Mouse (Mus musculus): ENCODE measurements around the gene Ube2c.

The Ube2c gene

DNA sequence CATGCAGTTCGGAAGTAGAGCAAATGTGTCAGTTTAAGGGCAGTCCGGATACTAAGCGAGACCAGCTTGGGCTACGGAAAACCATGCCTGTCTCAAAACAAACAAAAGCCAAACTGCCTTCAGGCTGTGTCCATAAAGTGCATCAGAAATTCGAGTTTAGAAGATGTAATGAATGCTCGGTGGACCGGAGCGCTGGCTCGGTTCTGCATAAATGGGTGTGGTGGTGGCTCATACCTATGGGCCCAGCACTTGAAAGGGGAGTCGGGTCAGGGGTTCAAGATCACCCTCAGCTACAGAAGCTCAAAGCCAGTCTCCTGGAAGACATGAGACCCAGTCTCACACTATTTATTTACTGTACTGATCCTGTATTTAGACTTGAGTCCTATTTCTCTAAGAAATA lies 18.1 kb downstream of the Ube2c start:
- no peak for DNase-seq (ENCODE audit: low read depth)

DNA sequence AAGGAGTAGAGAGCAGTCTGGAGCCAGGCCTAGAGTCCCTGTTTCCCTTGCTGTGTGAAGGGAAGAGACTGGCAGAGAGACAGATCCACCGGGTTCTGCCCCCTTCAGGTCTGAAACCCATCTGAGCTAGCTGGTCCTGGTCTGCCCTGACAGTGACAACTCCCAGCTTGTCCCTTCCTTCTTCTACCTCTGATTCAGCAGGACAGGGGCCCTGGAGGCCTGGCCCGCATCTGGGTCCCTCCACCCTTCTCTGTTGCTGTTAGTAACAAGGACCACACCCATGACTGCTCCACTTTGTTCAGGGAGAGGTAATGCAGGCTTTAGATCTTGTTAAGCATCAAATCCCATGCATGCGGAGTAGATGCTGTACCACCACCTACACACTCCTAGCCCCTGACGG lies 18.7 kb downstream of the Ube2c start:
- no peak for DNase-seq (ENCODE audit: low read depth)

DNA sequence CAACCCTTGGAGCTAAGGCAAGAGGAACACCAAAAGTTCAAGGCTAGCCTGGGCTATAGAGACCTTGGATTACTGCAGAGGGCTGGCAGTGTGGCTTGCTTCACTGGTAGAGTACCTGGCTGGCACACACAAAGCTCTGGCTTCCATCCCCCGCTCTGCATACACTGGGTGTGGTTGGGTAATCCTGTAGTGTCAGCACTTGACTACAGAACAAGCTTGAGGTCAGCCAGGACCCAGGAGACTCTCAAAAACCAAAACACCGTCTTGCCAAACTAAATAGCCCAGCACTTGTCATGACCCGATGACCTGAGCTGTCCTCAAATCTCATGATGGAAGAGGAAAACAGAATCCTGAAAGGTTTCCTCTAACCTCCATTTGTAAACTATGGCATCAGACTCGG lies 20.8 kb downstream of the Ube2c start:
- peak; percentile 11 for DNase-seq (ENCODE audit: low read depth)

DNA sequence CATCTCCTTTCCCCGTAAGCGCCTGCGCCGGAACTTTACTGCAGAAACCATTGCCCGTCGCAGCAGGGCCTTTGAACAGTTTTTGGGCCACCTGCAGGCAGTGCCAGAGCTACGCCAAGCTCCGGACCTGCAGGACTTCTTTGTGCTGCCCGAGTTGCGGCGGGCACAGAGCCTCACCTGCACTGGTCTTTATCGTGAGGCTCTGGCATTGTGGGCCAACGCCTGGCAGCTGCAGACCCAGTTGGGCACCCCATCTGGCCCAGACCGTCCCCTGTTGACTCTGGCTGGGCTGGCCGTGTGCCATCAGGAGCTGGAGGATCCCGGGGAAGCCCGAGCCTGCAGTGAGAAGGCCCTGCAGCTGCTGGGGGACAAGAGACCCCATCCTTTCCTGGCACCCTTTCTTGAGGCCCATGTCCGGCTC lies 22.2 kb downstream of the Ube2c start:
- DNase-seq (ENCODE audit: low read depth), result no peak

DNA sequence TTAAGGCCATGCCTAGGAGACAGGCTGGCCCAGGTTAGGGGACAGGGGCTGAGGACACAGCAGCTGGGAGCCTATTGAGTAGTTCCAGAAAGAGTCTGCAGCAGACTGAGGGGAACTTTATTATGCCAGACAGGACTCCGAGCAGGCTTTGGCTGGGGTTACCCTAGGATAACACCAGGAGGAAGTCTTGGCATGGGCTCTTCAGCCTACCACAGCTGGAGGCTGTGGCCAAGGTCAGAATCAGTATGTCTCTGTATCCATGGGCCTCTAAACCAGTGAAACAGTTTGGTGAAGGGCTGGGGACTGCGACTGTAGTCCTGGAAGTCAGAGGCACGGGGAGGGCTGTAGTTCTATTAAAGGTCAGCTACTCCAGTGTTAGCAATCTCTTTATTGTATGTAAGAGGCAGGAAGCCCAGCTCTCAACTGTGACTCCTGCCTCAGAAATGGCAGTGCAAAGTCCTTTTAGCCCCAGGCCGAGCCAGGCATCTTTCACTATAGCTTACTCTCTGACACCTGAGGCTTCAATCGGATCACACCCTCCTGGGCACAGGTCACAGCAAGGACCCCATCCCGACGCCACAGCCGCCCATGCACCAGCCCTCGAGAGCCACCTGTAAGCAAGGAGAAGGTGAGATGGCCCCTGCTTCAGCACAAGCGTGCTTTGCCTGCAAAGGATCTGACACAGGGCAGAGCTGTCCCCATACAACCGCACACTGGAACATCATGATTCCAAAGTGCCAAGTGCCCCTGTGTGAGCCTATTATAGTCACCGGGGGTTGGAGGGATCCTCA lies 22.9 kb downstream of the Ube2c start:
- no peak for DNase-seq (ENCODE audit: low read depth)

DNA sequence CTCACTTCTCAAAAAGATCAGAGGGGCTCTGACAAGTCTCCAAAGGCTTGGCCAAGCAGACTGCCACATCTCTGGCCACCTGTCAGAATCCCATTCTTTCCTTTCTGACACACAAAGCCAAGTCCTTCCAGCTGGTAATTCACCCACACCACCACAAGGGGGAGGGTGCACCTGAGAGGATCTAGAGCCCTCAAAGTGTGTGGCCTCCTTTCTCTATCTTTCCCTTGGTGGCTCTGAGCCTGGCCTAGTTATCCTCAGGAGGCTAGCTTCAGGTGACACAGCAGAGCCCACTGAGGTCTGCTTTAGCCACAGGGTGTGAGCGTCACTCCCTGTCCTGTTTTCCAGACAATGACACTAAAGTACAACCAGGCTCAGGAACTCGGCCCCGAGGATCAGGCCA lies 23.5 kb downstream of the Ube2c start:
- peak; percentile 56 for DNase-seq (ENCODE audit: low read depth)

DNA sequence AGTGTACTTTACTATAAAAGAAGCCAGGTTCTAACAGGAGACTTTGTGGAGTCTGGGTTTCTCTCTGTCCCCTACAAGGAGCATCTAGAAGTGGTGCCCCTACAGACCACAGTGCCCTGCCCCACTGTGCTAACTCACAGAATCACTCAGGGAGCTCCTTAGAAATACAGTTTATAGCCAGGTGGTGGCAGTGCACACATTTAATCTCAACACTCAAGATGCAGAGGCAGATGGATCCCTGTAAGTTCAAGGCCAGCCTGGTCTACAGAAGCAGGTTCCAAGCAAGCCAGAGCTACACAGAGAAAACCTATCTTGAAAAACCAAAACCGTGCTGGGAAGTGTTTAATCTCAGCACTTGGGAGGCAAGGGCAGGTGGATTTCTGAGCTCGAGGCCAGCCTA lies 24.1 kb downstream of the Ube2c start:
- DNase-seq (ENCODE audit: low read depth), result peak; percentile 62

DNA sequence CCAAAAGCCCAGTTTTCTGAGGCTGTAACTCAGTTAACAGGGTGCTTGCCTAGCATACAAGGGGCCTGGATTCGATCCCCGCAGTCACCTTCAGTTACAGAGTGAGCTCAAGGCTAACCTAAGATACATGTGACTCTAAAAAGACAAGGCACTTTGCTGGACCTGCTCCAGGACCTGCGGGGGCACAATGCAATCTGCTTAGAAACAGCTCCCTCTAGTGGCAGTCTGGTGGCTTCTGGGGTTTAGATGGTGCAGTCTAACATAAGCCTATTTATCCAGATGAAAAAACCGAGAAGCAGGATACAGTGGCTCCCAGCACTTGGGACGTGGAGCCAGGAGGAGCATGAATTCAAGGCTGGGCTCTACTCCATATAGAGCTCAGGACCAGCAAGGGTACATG lies 24.6 kb downstream of the Ube2c start:
- DNase-seq (ENCODE audit: low read depth), result peak; percentile 91

DNA sequence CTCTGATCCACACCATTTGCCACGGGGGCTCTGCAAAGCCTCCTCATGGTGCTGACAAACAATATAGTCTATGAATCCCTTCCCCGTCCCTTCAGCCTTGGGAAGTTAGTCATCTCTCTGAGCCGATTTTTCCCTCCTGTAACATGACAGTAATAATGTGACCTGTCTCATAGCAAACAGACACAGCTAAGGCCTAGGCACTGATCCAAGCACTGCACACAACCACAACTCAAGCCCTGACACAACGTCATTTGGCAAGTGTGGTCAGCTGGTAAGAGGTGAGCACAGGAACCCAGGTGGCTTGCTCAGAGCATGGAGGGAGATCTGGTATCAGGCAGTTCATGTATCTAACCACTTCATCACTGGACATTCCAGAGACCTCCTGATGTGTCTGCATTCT lies 26.2 kb downstream of the Ube2c start:
- DNase-seq (ENCODE audit: low read depth), result no peak

DNA sequence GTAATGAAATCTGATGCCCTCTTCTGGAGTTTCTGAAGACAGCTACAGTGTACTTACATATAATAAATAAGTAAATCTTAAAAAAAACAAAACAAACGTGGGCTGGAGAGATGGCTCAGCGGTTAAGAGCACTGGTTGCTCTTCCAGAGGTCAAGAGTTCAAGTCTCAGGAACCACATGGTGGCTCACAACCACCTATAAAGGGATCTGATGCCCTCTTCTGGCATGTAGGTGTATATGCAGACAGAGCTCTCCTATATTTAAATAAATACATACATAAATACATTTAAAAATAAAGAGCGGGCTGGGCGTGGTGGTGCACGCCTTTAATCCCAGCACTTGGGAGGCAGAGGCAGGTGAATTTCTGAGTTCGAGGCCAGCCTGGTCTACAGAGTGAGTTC lies 28.9 kb downstream of the Ube2c start:
- DNase-seq (ENCODE audit: low read depth), result peak; percentile 76

DNA sequence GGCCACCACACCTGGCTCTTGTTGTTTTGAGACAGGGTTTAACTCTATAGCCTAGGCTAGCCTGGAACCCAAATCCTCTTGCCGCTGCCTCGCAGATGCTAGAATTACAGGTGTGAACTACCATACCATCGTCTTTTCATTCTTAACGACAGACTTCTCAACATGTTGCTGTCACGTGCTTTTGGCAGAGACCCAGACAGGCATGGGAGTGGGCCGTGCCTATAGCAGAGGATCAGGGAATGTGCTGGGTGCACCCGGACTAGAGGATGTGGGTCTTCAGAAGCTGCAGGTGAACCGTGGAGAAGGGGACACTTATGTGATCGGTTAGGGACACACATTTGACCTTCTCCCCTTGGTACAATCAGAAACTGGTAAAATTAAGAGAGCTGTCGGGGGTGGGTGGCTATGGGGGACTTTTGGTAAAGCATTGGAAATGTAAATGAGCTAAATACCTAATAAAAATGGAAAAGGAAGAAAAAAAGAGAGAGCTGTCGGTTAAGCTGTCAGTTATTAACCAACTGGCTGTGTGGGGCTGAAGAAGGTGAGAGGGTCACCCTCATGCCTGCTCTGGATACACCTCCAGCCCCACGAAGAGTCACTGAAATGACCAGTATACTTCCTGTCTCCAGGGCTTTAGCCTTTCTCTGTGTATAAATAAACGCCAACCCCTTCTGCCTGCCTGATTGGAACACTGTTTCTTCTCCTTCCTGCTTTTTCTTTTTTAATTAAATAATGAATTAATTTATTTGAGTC lies 30.7 kb downstream of the Ube2c start:
- DNase-seq (ENCODE audit: low read depth), result no peak

DNA sequence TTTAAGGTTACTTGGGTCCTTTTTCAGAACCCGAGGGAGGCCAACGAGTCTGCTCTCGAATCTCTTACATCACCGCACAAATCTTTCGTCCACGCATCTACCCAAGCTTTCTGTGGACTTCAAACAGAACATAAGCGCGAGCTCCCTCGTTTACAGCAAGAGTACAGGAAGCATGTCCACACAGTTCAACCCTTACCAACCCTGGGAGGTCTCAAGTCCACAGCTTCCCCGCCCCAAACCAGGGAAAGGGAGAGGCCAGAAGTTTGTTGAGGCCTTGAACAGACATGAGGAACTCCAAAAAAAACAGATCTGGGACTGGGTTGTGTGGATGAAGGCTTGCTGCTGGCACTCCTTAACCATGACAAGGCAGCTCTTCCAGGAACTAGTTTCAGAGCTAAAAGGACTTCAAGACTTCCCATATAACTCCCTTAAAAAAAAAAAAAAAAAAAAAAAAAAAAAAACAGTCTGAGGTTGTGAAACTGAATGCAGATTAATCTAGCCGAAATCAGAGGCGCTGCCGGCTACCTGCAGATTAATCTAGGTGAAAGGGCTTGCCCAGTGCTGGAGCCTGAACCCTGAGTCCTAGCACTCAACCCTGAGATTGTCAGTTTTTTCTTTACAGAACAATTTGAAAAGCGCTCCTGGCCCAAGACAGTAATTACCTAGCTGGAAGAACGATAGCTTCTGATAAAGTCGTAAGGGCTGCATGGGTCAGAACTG lies 33.7 kb downstream of the Ube2c start:
- DNase-seq (ENCODE audit: low read depth), result peak; percentile 29

DNA sequence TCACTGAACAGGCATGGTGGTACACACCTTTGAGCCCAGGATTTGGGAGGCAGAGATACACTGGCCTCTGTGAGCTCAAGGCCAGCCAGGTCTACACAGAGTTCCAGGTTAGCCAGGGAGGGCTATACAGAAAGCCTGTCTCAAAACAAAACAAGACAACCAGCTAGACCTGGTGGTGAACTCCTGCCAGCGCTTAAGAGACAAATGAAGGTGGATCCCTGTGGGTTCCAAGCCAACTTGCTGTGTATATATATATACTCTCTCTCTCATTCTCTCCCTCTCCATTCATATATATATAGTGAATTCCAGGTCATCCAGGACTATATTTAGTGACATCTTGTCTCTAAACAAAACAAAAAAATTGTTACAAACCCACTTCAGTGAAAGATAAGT lies 34.2 kb downstream of the Ube2c start:
- DNase-seq (ENCODE audit: low read depth), result peak; percentile 21

DNA sequence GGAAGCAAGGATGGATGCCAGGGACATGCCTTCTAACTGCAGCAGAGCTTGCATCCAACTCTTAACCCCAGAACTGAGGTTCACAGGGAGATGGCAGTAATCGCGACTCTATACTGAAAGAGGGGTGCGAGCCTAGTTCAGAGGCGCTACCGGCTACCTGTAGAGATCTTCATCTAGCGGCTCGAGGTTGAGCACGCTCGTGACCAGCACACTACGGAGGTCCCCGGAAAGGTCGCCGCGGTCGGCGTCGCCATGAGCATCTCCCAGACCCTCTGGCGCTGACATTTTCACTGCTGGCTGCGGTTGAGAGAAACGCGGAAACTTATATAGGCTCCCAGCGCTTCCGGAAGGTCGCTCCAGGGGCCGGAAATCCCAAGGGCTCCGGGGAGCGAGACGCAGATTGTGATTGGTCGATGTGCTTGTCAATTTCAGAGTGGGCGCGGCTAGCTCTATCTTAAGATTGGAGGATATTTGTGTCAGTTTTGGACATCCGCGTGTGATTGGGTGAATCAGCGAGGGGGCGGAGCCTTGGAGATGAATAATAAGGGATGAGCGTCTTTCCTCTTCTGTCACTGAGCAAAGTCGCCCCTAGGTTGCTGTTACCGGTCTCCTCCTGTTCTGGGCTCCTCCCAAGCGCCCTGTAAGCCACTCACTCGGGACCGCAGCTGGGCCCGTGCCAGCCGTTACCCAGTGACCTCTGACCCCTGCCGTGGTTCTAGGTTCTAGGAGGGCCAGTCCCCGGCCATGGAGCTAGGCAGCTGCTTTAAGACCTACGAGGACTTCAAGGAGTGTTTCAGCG lies 35.0 kb downstream of the Ube2c start, which contains the start of the genes Acot8 and Zswim3:
Gene Acot8 (minus strand): TSS at position 350 of the 799 bp plus-strand sequence.
Gene Zswim3 (plus strand): TSS at position 566 of the 799 bp plus-strand sequence.
- DNase-seq (ENCODE audit: low read depth), result peak; percentile 100

DNA sequence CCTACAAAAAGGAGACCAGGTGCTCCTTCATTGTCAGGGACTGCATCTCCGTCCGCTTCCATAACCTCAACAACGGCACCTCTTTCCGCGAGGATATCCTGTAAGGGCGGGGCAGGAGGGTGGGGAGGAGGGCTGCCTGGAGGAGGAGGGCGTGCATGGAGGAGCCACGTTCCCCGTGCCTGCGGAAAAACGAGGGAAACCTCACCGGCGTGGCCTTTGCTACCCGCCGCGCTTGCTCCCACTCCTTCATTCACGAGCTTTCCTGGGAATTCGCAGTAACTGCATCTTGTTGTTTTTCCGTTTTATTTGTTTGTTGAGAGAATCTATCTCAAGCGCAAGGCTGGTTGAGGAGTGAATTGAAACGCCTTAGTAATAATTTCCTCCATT lies 35.6 kb downstream of the Ube2c start:
- DNase-seq (ENCODE audit: low read depth), result no peak

DNA sequence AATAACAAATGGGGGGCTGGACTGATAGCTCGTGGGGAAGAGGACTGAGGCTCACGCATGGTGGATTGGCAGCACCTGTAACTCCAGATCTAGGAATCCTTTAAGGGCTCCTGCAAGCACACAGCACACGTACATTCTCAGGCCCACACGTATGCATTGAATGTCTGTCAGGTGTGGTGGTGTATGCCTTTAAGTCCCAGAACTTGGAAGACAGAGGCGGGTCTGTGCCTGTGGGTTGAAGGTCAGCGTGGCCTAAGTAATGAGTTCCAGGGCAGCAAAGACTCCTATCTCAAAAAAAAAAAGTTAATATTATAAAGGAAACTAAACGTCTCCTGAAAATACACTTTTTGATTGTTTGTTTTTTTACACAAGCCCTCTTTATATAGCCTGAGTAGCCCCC lies 36.9 kb downstream of the Ube2c start:
- no peak for DNase-seq (ENCODE audit: low read depth)

DNA sequence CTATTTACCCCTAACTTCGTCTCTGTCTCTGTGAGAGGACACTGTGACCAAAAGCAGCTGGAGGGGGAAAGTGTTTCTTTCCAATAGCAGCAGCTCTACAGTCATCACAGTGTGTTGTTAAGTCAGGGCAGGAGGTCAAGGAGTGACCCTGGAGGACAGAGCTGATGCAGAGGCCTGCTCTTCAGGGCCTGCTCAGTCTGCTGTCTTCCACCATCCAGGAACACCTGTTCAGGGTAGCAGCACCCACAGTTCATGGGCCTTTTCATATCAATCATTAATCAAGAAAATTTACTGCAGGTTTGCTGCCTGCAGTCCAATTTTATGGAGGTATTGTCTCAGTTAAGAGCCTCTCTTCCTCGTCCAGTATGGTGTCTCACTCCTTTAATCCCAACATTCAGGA lies 43.9 kb downstream of the Ube2c start:
- DNase-seq (ENCODE audit: low read depth), result no peak

DNA sequence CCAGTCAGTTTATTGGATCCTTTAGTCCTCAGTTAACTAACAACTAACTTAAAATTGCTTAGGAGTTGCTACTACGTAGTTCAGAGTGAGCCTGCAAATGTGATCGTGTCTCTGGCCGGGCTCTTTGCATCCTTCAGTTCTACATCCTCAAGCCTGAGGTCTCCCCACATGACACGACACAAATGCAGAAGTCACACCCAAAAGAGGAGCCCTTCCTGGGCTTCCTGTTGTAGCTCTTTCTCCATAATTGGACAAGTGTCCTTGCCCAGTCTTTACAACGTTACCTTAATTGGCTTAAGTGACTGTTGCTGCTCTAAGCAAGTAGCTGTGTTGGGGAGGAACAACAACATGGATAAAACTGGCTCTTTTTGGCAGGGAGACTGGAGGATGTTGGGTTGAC lies 45.6 kb downstream of the Ube2c start:
- peak; percentile 47 for DNase-seq (ENCODE audit: low read depth)

DNA sequence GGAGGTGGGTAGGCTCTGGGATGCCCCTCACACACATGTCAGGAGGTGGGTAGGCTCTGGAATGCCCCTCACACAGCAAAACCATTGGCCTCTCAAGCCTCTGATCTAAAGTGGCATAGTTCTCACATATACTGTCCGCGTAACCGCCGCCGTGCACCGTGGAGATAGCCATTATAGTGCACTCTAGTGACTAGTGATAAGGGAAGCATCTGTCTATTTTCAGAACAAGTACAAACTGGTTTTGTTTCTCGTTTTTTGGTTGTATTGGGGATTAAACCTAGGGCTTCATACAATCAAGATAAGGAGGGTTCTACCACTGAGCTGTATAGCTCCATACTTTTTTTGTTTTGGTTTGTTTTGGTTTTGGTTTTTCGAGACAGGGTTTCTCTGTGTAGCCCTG lies 46.1 kb downstream of the Ube2c start:
- no peak for DNase-seq (ENCODE audit: low read depth)

DNA sequence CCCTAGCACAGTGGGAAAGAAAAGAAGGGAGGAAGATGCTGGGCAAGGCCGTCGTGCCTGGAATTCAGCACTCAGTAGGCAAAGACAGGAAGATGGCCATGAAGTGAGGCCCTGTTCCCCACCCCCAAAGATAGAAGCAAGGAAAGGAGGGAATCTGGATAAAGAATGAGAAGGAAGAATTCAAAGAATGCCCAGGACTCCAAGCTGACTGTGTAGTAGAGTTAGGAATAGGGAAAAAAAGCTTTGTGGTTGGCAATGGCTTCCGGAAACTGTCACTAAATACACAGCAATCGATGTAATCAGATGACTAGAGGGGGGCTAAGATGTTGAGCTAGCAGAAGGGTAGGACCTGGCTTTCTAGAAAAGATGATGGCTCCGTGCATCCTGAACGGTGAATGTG lies 47.5 kb downstream of the Ube2c start:
- no peak for DNase-seq (ENCODE audit: low read depth)

DNA sequence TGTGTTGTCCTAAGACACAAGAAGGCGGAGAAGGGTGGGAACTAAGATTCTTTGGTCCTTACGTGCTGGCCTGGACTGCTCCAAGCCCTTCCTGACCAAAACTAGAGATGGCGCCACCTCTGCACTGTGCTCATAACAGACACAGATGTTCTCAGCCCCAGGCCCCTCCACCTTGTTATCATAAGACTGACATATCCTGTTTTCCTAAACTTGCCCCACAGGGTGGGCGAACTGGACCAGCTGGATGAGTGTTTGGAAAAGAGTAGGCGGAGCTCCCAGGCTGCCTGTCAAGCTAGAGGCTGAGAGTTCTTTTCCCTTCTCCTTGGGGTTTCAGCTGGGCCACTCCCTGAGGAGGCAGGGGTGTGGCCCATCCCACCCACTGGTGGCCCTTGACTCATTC lies 48.0 kb downstream of the Ube2c start:
- DNase-seq (ENCODE audit: low read depth), result no peak

DNA sequence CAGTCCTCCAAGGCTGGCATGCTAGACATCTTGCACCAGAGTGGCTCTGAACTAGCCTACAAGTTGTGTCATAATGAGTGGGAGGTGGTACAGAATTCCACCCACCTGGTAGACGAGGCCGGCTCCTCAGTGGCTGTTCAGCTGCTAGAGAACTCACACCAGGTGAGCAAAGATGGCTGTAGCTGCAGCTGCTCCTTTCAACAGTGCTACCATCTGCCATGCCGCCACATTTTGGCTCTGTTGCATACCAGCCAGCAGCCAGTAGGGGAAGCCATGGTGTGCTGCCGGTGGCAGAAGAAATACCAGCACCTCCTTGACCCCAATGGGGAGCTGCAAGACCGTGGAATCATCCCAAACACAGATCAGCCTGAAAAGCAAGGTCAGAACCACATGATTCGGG lies 51.4 kb downstream of the Ube2c start:
- DNase-seq (ENCODE audit: low read depth), result no peak

All from 416B (cell line).